Mouse (Mus musculus) adrenal gland, adult 18-20 months (tissue): ENCODE measurements around the gene Tsacc. TPM values are rescaled to one million over a fixed set of nuclear protein-coding genes. Genes with fewer than 3 reads are reported as not detected.
A peak's percentile ranks its signal among the peaks of the same experiment; 100 is the strongest.
"Not testable (repeated sequence)": the region's sequence is repeated elsewhere in the genome, so short reads cannot be mapped to it uniquely, and the experiment has no call there.

ENCODE experiments used
- DNase-seq, 2 experiments: peaks; one replicate each; pipeline ENCODE4 v3.0.0; 2021 to 2022; ENCODE audit warnings: low spot score in 2 of 2
- long read RNA-seq, 2 experiments: library from polyadenylated mRNA; stranded (forward); transcript quantifications; one replicate each; pipeline ENCODE4 v2.0.0; 2021
- total RNA-seq, 2 experiments: library from RNA; stranded (reverse); gene quantifications; 1 replicate in 1 of 2; 2 replicates in 1 of 2; pipeline ENCODE4 v1.2.3; 2021

The Tsacc gene
- total RNA-seq, result 1 to 10 TPM; 8.1 to 9.6 TPM
- long read RNA-seq, experiment 1, partial matches to known transcripts, result 1 of 4 reads
- long read RNA-seq, experiment 1, other reads (novel, unspliced or antisense), result 2 of 4 reads
- long read RNA-seq, experiment 2, partial matches to known transcripts, result 1 of 5 reads
- long read RNA-seq, experiment 2, other reads (novel, unspliced or antisense), result 2 of 5 reads

GRCm38 (mm10) chr3:88296561-88297318, at the start of gene Tsacc, which contains the start of gene Cct3:
Gene Tsacc (minus strand): TSS chr3:88296999.
Gene Cct3 (plus strand): TSS chr3:88297116.
- peak; percentile 85 to 86 for DNase-seq

- no peak for DNase-seq
Measured at GRCm38 (mm10) chr3:88339006-88339405, 42.2 kb upstream of the Tsacc start.

DNA sequence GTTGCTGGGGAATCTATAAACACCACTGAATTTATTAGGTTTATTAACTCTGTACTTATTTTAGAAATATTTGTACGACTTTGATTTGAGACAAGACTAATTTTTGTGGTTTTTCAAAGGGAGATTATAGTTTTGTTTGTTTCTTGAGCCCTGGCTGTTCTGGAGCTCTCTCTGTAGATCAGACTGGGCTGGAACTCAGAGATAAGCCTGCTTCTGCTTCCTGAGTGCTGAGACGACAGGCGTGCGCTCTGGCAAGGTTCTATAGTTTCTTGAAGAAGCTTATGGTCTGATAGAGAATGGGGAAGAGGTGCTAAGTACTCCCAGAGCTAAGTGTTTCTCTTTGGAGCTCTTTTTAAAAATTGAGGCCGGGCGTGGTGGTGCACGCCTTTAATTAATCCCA, 41.5 kb upstream of the Tsacc start:
- DNase-seq, result no peak

- no peak for DNase-seq
Measured at GRCm38 (mm10) chr3:88337367-88338020, 40.7 kb upstream of the Tsacc start.

DNA sequence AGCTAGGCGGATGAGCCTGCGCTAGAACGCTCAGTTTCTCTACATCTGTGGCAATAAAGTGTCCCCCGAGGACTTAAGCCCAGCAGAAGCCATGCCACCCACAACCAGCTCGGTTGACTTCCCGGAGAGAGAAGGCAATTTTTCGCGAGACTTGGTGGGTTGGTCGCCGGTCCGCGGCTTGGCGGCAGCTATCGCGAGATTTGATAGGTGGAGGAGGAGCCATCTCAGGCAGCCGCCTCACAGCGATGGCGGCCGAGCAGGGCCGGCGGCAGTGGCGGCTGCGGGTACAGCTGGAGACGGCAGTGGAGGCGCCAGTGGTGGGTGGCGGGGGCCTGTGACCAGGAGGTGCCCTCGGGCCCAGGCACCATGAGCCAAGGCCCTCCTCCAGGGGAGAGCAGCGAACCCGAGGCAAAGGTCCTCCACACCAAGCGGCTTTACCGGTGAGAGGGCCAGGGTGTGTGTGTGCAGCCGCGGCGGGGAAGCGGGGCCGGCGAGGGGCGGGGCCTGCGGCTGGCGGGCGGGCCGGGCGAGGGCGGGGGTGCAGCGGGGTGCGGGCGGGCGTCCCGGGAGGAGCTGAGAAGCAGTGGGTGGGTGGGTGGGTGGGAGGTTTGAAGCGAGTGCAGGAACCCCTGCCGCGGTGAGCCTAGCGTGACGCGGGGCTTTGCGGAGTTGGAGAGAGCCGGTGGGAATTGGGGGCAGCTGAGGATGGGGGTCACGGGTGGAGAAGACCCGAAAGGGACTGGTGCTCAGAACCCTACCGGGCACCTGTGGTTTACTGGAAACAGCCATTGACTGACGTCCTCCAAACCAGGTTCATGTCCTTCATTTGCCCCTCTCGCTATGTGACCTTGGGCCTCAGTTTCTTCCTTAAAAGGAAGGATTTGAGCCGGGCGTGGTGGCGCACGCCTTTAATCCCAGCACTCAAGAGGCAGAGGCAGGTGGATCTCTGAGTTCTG, 39.5 kb upstream of the Tsacc start, which contains the start of the genes Tmem79 and Smg5:
Gene Tmem79, minus strand, starts transcription at position 91 of the 956 bp plus-strand sequence.
Gene Smg5, plus strand, starts transcription at position 203 of the 956 bp plus-strand sequence.
- DNase-seq, result peak; percentile 93 to 97

DNA sequence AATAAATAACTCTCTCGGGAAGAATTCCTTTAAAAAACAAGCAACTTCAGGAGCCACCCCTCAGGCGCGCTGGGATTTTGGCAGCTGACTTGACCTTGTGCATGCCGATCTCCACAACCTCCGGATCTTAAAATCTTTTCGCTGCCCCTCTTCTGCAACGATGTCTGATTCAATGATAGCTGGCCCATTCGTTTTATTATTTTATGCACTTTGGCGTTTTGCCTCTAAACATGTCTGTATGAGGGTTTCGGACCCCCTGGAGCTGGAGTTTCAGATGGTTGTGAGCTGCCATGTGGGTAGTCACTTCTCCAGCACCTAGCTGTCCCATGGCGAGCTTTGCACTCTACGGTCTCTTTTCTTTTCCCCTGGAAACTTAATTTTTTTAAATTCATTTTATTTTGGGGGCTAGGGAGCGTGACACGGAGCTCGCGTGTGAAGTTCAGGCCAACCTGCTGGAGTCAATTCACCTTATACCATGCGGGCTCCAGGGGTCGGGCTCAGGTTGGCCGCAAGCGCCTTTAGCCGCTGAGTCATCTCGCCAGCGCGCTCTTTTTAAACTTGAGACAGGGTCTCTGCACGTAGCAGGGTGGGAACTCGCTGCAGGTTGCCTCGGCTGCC, 38.7 kb upstream of the Tsacc start:
- DNase-seq, result peak in 1 of 2 experiments; percentile 33

- no peak for DNase-seq
Measured at GRCm38 (mm10) chr3:88334902-88335435, 38.2 kb upstream of the Tsacc start.

- DNase-seq, result no peak
Measured at GRCm38 (mm10) chr3:88334029-88334658, 37.3 kb upstream of the Tsacc start.

DNA sequence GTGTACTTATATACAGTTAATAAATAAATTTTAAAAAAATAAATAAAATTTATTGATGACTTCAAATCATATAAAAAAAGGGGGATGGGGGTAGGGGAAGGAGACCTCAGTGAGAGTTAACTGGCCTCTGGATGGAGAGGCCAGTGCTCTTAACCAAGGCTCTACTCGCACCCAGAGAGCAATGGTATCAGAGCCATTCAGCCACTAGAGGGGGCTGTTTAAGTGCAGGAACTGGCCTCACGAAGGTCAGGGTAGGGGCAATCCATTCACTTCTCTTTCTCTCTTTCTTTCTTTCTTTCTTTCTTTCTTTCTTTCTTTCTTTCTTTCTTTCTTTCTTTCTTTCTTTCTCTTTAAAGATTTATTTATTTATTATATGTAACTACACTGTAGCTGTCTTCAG, 34.5 kb upstream of the Tsacc start:
- peak in 1 of 2 experiments; percentile 61 for DNase-seq

GRCm38 (mm10) chr3:88328956-88329355, 32.2 kb upstream of the Tsacc start:
- no peak for DNase-seq

GRCm38 (mm10) chr3:88324951-88325405, 28.2 kb upstream of the Tsacc start, which contains the start of gene Glmp:
Gene Glmp (plus strand): TSS chr3:88325023.
- peak; percentile 42 to 43 for DNase-seq

DNA sequence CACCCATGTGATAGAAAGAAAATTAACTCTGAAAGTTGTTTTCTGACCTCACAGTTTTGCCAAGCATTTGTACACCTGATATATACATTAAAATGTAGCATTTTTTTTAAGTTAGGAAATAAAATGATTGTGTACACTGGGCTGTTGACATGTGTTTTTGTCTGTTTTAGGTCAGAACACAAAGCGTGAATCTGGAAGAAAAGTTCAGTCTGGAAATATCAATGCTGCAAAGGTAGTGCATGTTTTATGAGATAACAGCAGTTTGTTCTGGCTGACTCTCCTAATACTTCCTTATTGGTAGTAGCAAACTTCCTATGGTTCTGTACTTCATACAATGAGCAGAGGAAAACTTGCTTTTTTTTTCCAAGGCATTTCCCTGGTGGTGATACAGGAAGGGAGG, 2.4 kb upstream of the Tsacc start:
- DNase-seq, result no peak

GRCm38 (mm10) chr3:88297321-88297851, 587 bp upstream of the Tsacc start:
- no peak for DNase-seq

GRCm38 (mm10) chr3:88296110-88296560, 664 bp downstream of the Tsacc start:
- DNase-seq, result no peak

DNA sequence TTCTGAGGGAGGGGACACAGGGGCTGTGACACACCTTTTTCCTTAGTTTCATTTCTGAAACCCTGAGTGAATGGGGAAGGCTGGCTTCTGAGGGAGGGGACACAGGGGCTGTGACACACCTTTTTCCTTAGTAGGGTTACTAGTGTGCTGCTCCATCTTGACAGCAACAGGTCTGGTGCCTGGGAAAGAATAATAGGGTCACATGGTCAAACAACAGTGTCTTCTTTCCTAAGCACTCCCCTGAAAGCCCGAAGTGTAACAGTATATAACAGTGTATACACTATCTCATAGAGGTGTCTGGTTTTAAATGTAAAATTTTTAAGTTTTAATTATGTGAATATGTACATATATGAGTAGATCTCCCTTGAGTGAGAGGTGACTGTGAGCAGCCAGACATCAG, 1.5 kb downstream of the Tsacc start:
- DNase-seq, result not testable (repeated sequence)

- DNase-seq, result peak in 1 of 2 experiments; percentile 27
Measured at GRCm38 (mm10) chr3:88291970-88292369, 4.8 kb downstream of the Tsacc start.

DNA sequence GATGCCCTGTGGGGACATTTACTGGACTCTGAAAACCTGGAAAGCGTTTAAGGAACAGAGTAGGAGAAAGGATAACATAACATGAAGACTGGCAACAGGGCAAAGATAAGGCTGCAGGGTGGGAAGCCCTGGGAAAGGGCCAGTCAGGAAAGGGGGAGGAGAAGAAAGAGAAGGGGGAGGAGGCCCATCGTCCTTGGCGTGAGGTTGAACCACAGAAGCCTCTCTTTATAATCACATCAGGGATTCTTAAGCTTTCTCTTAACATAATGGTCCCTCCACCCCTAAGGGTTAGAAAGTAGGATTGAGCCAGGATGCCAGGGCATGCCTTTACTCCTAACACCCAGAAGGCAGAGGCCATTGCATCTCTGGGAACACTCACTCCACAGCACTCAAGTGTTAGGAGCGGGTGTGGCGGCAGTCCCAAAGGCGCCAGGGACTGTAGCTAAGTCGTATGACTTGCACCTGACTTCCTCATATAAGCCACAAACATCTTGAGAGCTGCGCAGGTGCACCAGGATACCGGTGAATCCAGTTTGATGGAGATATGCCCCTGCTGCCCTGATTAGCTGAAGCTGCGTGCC, 8.6 kb downstream of the Tsacc start:
- not testable (repeated sequence) for DNase-seq

DNA sequence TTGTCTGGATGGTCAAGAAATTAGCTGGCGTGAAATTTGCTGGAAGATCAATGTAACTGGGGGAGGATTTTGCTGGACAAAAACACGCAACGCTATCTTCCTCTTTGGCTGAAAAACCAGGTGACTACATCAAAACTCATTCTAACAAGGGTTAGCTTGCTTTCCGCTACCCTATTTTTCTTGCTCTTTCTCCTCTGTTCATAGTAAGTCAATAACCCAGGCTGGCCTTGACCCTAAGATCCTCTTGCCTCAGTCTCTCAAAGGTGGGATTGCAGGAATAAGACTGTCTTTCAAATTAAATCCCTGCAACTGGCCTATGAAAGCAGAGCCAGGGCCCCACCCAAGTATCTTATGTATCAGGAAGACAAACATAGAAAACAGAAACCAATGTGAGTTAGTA, 9.7 kb downstream of the Tsacc start, which contains the start of gene Gm38392:
Gene Gm38392, minus strand, starts transcription at position 101 of the 400 bp plus-strand sequence.
- DNase-seq, result no peak

DNA sequence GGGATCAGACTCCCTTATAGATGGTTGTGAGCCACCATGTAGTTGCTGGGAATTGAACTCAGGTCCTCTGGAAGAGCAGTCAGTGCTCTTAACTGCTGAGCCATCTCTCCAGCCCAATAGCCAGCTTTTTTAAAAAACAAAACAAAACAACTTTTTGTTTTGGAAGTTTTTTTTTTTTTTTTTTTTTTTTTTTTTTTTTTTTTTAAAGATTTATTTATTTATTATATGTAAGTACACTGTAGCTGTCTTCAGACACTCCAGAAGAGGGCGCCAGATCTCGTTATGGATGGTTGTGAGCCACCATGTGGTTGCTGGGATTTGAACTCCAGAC, 11.3 kb downstream of the Tsacc start:
- DNase-seq, result not testable (repeated sequence)
